Mouse (Mus musculus) left cerebral cortex, adult 9 months (tissue): ENCODE measurements around the gene Eno3.

ENCODE experiments used
- DNase-seq, 2 experiments: peaks; one replicate each; pipeline ENCODE4 v3.0.0; 2022; ENCODE audit warnings: low spot score in 2 of 2

The Eno3 gene

DNA sequence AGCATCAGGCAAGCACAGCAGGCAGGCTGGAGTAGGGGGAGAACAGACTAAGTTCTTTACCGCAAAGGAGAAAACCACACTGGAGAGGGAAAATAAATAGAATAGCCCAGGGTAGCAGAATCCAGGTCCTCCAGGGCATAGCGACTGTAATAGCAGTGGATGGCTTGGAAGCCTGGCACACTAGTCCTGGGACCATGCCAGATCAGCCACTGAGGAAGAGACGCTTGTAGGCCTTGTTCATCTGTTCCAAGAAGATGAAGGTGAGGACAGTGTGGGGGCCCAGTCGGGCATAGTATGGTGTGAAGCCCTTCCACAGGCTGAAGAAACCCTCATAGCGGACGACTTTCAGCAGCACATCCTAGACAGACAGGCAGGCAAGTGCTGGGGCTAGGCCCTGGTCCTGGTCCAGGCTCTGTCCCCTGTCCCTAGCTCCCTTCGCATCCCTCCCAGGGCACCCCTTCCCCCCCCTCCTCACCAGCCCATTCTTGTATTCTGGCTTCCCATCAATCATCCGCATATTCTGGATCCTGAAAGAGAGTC, 12.4 kb upstream of the Eno3 start:
- DNase-seq, result no peak

DNA sequence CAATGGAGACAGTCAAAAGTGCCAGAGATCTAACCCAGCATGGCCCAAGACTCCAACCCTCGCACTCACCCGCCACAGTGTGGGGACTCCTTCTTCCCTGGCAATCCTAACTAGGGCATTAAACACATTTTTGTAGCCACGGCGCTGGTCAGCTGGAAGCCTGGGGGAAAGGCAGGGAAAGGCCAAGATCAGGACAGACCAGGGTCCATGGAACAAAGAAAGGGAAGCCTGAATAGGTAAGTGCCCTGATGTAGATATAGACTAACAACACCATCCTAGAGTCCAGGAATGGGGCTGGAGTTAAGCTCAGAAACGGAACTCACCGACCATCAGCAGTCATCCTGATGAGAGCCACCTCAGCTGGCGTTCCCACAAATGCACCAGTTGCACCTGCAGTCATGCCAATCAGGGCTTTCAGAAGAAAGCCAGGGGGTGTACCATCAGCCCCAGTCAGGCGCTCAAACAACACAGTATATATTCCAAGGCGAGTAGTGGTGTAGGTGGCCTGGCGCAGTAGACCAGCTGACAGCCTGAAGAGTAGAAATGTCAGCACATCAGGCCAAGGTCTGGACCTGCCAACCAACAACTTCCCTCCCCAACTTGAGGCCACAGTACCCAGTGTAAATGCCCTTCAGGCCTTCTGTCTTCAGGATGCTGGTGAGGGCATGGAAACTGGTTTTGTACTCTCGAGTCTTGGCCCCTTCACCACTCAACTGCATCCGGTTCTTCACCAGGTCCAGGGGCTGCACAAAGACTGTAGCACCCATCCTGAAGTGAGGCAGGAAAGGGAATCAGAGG, 11.3 kb upstream of the Eno3 start:
- DNase-seq, result no peak

DNA sequence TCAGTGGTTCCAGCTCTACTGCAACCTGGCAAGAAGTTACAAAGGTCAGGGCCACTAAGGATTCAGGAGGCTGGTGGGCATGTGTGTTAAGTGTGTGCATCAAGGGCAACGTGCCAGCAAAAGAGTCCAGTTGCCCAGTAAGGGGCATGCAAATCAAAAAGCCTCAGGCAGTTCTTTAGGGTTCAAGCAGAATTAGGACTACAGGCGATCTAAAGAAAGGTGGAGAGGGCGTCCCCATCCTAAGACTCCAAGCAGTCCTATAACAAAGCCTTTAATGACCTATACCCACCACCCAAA, 10.8 kb upstream of the Eno3 start:
- no peak for DNase-seq

- DNase-seq, result peak; percentile 94 to 97
These were observed 10.0 kb upstream of the Eno3 start, which contains the start of the genes Rnf167 and Slc25a11 for GRCm38 (mm10) chr11:70646691-70647650. Gene Rnf167, plus strand, starts transcription at chr11:70647235. Gene Slc25a11, minus strand, starts transcription at chr11:70647479.

DNA sequence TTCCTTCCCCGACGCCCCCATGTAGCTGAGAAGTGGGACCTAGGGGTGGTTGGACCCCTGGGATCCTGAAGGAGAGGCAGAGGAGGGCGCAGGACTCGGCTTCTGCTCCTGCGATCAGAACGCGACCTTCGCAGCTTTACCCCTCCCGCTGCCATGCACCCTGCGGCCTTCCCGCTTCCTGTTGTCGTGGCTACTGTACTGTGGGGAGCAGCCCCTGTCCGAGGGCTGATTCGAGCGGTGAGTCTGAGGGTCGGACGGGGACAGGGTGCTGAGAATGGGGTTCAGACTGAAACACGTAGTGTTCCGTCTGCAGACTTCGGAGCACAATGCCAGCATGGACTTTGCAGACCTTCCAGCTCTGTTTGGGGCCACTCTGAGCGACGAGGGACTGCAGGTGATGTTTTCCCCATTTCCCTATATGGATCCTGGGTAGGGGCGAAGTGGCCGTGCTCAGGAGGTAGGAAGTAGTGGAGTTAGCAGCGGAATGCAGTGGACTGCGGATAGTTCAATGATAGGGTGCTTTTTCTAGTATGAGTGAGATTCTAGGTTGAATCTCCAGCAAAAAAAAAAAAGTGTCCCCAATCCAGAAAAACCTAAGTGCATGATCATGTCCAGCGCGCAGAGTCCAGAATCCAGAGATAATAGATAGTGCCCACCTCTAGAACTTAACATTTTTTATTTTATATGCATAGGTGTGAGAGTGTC, 9.1 kb upstream of the Eno3 start:
- no peak for DNase-seq

DNA sequence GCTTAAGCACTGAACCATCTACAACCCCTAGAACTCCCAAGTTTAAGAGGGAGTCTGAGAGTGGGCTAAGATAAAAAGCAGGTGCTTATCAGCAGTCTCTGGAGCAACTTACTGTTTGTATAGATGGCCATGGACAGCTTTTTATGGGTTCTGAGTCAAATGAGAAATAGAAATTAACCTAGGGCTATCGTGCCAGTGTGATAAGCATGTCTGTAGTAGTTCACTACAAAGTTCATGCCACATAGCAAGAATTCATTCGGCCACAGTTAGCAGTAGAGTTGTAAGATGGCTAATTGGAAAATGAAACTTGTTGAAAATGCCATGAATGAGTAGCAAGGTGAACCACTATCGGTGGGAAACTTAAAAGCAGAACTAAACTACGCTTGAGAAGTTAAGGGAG, 8.5 kb upstream of the Eno3 start:
- DNase-seq, result no peak

DNA sequence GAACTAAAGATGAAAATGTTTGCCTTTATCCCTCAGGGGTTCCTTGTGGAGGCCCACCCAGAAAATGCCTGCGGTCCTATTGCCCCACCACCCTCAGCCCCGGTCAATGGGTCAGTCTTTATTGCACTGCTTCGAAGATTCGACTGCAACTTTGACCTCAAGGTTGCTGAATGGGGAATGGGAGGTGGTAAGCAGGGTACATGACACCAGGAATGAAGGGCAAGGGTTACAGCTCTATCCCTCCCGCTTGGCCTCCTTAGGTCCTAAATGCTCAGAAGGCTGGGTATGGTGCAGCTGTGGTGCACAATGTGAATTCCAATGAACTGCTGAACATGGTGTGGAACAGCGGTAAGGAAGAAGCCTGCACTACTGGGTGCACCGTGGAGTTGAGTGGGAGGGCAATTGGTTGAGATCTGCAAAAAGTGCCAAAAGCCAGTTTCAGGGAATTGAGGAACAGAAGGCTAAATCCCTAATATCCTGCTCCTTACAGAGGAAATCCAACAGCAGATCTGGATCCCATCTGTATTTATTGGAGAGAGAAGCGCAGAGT, 7.7 kb upstream of the Eno3 start:
- no peak for DNase-seq

DNA sequence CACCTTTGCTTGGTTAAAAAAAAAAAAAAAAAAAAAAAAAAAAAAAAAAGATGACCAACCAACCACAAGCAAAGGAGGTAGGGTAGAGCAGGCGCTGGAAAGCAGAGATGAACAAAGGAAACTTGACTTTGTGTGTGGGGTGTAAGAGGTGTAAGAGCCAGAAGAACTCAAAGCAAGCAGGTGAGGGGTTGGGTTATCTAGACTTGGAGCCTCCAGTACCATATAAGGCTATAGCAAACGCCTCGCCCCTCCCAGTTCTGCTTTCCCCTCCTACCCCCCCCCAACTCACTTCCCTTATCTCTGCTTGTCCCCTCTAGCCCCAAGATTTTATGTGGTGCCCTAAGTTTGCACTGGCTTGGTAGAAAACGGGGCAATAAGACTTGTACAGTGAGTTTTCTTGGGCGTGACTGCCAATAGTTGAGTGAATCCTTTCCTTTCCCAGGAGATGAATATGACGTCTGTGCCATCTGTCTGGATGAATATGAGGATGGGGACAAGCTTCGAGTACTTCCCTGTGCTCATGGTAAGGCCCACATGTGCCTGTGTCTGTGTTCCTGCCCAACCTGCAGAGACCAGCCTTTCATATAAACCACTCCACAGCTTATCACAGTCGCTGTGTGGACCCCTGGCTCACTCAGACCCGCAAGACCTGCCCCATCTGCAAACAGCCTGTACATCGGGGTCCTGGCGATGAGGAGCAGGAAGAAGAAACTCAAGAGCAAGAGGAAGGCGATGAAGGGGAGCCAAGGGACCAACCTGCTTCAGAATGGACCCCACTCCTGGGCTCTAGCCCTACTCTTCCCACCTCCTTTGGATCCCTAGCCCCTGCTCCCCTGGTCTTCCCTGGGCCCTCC, 6.5 kb upstream of the Eno3 start:
- DNase-seq, result no peak

DNA sequence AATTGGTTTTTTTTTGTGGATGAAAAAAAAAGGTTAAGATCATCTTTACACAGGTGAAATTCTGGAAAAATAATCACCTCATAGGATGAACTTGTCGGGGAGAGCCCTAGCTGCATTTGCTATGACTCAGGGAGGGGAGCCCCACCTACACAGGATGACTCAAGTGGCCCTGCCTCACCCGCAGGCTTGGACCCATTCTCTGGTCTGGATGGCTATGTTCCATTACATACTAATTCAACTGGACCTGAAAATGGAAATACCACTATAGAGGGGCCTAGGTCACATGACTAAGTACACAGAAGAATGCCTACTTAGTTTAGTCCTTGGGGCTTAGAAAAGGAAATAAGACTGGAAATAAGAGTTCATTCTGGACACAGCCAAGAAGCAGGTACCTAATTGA, 5.6 kb upstream of the Eno3 start:
- no peak for DNase-seq

DNA sequence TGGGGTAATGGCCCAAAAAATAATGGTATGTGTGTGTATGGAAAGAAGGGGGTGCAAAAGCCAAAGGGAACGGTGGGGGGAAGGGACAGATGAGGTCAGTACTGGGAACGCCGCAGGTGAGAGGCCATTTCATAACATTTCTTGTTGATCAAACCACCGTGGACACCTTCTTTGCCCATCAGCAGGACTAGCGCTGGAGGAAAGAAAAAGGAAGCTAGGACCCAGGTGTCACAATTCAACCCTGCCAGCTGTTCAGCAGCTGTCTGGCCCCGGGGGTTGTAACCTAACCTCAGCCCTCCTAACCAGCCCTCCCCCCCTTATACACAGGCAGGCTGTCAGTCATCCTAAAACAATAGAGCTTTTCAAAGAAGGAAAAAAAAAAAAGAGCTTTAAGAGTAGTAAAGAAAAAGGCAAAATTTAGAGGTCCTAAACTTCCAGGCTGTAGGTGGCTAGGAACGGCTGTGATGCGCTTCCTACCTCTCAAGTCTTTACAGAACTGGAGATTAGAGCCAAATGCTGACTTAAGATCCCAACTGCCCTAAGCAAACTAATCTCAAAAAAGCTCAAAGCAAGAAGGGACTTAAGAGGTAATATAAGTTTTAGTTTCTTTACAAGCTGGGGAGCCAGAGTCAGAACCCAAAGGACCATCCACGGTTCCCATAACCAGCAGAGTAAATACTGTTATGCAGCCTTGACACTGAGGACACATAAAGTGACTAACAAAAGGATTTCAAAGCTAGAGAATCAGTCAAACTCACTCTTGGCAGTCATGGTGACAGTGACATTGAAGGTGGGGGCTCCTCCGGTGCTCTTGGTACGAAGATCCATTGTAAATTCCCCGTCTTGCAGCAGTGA, 4.7 kb upstream of the Eno3 start:
- DNase-seq, result no peak

GRCm38 (mm10) chr11:70652884-70653344, 4.1 kb upstream of the Eno3 start:
- DNase-seq, result no peak

- DNase-seq, result no peak
These were observed 3.4 kb upstream of the Eno3 start for GRCm38 (mm10) chr11:70653345-70654197.

GRCm38 (mm10) chr11:70654198-70654922, 2.6 kb upstream of the Eno3 start, which contains the start of gene Pfn1:
Gene Pfn1, minus strand, starts transcription at chr11:70654644.
- peak in 1 of 2 experiments; percentile 58 for DNase-seq

GRCm38 (mm10) chr11:70654923-70655570, 2.0 kb upstream of the Eno3 start:
- DNase-seq, result peak in 1 of 2 experiments; percentile 64

GRCm38 (mm10) chr11:70655571-70656455, 1.2 kb upstream of the Eno3 start:
- no peak for DNase-seq

GRCm38 (mm10) chr11:70656456-70656927, 510 bp upstream of the Eno3 start:
- no peak for DNase-seq
